Mouse (Mus musculus): ENCODE measurements at regions not wholly inside any gene's neighbourhood (a gene's known extent, or its start where the extent isn't known, plus 50 kb on each side); places are given as distances from the start of the nearest gene placed in this dataset.
A peak's percentile ranks its signal among the peaks of the same experiment; 100 is the strongest.

- DNase-seq (ENCODE audit: low spot score): no peak
These were observed 597.8 kb upstream of the Gm10131 start for GRCm38 (mm10) chr8:34709316-34709715.

- no peak for DNase-seq (ENCODE audit: low spot score)
These were observed 591.8 kb upstream of the Gm10131 start for GRCm38 (mm10) chr8:34703351-34703750.

- no peak for DNase-seq (ENCODE audit: low spot score)
These were observed 591.3 kb upstream of the Gm10131 start for GRCm38 (mm10) chr8:34702806-34703205.

GRCm38 (mm10) chr8:34699015-34699414 is 587.5 kb upstream of the Gm10131 start:
- DNase-seq (ENCODE audit: low spot score): no peak

GRCm38 (mm10) chr8:34696365-34696764 is 584.8 kb upstream of the Gm10131 start:
- no peak for DNase-seq (ENCODE audit: low spot score)

- DNase-seq (ENCODE audit: low spot score): no peak
These were observed 581.1 kb upstream of the Gm10131 start for GRCm38 (mm10) chr8:34692606-34693005.

GRCm38 (mm10) chr8:34691776-34692175 is 580.2 kb upstream of the Gm10131 start:
- DNase-seq (ENCODE audit: low spot score): no peak

- peak; percentile 28 for DNase-seq (ENCODE audit: low spot score)
These were observed 578.4 kb upstream of the Gm10131 start for GRCm38 (mm10) chr8:34689825-34690493.

- no peak for DNase-seq (ENCODE audit: low spot score)
These were observed 577.7 kb upstream of the Gm10131 start for GRCm38 (mm10) chr8:34689049-34689824.

GRCm38 (mm10) chr8:34688396-34689048 is 577.0 kb upstream of the Gm10131 start:
- DNase-seq (ENCODE audit: low spot score): peak; percentile 45

- DNase-seq (ENCODE audit: low spot score): no peak
These were observed 574.8 kb upstream of the Gm10131 start for GRCm38 (mm10) chr8:34686371-34686770.

- no peak for DNase-seq (ENCODE audit: low spot score)
These were observed 573.1 kb upstream of the Gm10131 start for GRCm38 (mm10) chr8:34684683-34685082.

GRCm38 (mm10) chr8:34683173-34683572 is 571.6 kb upstream of the Gm10131 start:
- no peak for DNase-seq (ENCODE audit: low spot score)

- DNase-seq (ENCODE audit: low spot score): no peak
These were observed 570.7 kb upstream of the Gm10131 start for GRCm38 (mm10) chr8:34682221-34682620.

- DNase-seq (ENCODE audit: low spot score): peak; percentile 75
These were observed 568.2 kb upstream of the Gm10131 start for GRCm38 (mm10) chr8:34679565-34680291.

GRCm38 (mm10) chr8:34678879-34679278 is 567.3 kb upstream of the Gm10131 start:
- DNase-seq (ENCODE audit: low spot score): no peak

GRCm38 (mm10) chr8:34671716-34672115 is 560.2 kb upstream of the Gm10131 start:
- DNase-seq (ENCODE audit: low spot score): peak; percentile 66

GRCm38 (mm10) chr8:34670930-34671715 is 559.6 kb upstream of the Gm10131 start:
- no peak for DNase-seq (ENCODE audit: low spot score)

GRCm38 (mm10) chr8:34669146-34669545 is 557.6 kb upstream of the Gm10131 start:
- DNase-seq (ENCODE audit: low spot score): no peak

- DNase-seq (ENCODE audit: low spot score): no peak
These were observed 552.9 kb upstream of the Gm10131 start for GRCm38 (mm10) chr8:34664429-34664828.

GRCm38 (mm10) chr8:34662532-34662931 is 551.0 kb upstream of the Gm10131 start:
- no peak for DNase-seq (ENCODE audit: low spot score)

Data from embryo, embryonic 10.5 days (tissue).